Mouse (Mus musculus): ENCODE measurements around the gene Efcab2. TPM values are rescaled to one million over a fixed set of nuclear protein-coding genes. Genes with fewer than 3 reads are reported as not detected.

The Efcab2 gene
- polyA plus RNA-seq, 1 experiment from 2014 or later = 3.5 TPM

DNA sequence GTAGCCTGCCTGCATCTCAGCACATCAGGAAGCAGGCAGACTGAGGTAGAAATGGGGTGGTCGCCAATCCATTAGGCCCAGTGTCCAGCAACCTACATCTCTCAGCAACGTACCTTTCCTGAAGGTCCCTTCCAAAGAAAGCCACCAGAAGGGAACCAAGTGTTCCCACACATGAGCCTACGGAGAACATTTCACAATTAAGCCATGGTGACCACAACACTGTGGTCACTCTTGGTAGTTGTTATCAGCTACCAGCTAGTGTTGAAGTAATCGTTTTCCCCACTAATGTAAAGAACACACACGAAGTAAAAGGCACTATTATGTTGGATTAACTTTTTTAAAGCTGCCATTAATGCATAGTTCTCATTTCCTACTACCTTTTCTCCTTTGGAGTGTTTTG lies 85.8 kb downstream of the Efcab2 start:
- Histone ChIP-seq H3K4me1 (no peaks in the 10 kb centered on the region), H3K9ac (no peak overlapping the region), H3K4me3 (no peak overlapping the region), H3K4me2 (no peak overlapping the region), H3K36me3 (no peaks in the 10 kb centered on the region), H3K9me3 (no peaks in the 10 kb centered on the region), H3K27ac (no peak overlapping the region), H3K27me3 (no peaks in the 10 kb centered on the region)
- no peak for ATAC-seq (ENCODE audit: insufficient number of reproducible peaks, low FRiP score, low TSS enrichment, low read depth)
- 84% methylated on average over 5 of the region's 5 CpGs for WGBS

- ATAC-seq (ENCODE audit: insufficient number of reproducible peaks, low FRiP score, low TSS enrichment, low read depth) = no peak
- Histone ChIP-seq H3K4me3 (no peak overlapping the region), H3K4me2 (no peak overlapping the region), H3K9ac (no peak overlapping the region), H3K27ac (no peak overlapping the region), H3K36me3 (no peaks in the 10 kb centered on the region), H3K9me3 (no peaks in the 10 kb centered on the region), H3K27me3 (no peaks in the 10 kb centered on the region), H3K4me1 (no peaks in the 10 kb centered on the region)
- WGBS = 66% methylated on average over 2 of the region's 2 CpGs
These were observed 86.6 kb downstream of the Efcab2 start for GRCm38 (mm10) chr1:178492493-178492892.

- Histone ChIP-seq H3K27ac (no peak overlapping the region), H3K4me2 (no peak overlapping the region), H3K27me3 (no peaks in the 10 kb centered on the region), H3K9me3 (no peaks in the 10 kb centered on the region), H3K9ac (no peak overlapping the region), H3K4me3 (no peak overlapping the region), H3K4me1 (no peaks in the 10 kb centered on the region), H3K36me3 (no peaks in the 10 kb centered on the region)
- no peak for ATAC-seq (ENCODE audit: insufficient number of reproducible peaks, low FRiP score, low TSS enrichment, low read depth)
- WGBS = 75% methylated on average over 2 of the region's 2 CpGs
These were observed 90.3 kb downstream of the Efcab2 start for GRCm38 (mm10) chr1:178496186-178496585.

DNA sequence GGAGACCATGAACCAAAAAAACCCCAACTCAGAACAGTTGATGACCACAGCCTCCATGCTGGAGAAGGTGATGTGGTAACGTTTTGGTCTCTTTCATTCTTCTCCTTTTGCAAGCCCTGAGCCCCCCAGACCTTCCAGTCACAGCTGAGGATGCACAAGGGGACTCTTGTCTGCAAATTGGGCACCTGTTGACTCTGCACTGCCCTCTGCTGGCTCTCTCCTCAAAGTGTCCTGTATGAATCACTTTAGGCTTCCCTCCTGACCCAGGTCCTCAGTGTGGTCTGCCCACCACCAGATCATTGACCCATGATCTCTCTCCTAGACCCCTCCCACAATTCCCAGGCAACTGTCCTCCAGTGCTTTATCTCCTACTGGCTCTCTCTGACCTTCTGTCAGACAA lies 91.0 kb downstream of the Efcab2 start:
- H3K4me2 ChIP-seq = no peak overlapping the region
- H3K27ac ChIP-seq = no peak overlapping the region
- no peaks in the 10 kb centered on the region for H3K36me3 ChIP-seq
- no peaks in the 10 kb centered on the region for H3K27me3 ChIP-seq
- H3K9me3 ChIP-seq = no peaks in the 10 kb centered on the region
- no peak overlapping the region for H3K9ac ChIP-seq
- H3K4me3 ChIP-seq = no peak overlapping the region
- ATAC-seq (ENCODE audit: insufficient number of reproducible peaks, low FRiP score, low TSS enrichment, low read depth) = no peak
- WGBS = 42% methylated on average over 1 of the region's 1 CpGs
- no peaks in the 10 kb centered on the region for H3K4me1 ChIP-seq

DNA sequence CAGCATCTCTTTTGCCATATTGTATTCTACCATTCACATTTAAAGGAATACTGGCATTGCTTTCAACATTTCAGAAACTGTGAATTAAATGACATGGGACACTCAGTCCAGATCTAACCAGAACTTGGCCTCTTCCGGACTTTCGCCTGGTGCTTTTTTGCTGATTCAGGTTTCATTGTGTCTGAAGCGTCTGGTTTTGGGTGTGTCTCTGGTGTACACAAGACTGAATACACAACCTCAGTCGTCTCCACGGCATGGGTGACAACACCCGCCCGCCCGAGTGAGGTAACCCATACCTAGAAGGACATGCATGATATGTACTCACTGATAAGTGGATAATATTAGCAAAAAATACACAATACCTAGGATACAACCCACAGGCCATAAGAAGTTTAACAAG lies 101.1 kb downstream of the Efcab2 start:
- Histone ChIP-seq H3K4me1 (no peaks in the 10 kb centered on the region), H3K9me3 (no peaks in the 10 kb centered on the region), H3K9ac (no peak overlapping the region), H3K27ac (no peak overlapping the region), H3K36me3 (no peaks in the 10 kb centered on the region), H3K27me3 (no peaks in the 10 kb centered on the region), H3K4me2 (no peak overlapping the region), H3K4me3 (no peak overlapping the region)
- no peak for ATAC-seq (ENCODE audit: insufficient number of reproducible peaks, low FRiP score, low TSS enrichment, low read depth)
- 86% methylated on average over 8 of the region's 8 CpGs for WGBS

DNA sequence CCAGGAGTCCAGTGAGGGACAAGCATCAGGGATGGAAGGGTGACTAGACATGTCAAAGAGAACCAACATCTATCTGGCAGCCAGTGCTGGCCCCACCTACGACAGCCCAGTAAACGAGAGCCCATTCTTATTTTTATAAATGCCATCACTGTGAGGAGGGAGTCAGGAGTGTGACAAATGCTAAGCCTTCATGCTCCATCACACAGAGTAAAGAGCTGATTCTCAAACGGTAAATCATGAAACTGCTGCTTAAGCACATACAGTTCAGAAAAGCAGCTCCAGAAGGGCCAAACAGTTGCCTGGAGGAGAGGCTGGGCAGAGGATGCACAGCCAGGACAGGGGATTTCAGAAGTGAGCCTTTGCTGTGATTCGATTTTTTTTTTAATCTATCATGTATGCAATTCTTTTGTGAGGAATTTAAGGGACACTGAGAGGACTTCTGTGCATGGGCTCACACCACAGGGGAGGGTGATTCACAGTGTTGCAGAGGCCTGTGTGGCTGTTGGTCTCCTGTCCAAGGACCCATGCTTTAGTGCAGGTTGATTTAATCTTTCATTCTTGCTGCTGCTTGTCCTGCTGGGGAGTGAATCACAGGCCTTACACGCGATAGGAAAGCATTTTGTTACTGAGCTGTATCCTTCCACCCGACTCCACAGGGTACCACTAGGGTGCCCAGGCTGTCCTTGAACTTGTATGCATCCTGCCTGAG lies 106.6 kb downstream of the Efcab2 start:
- Histone ChIP-seq H3K9me3 (no peaks in the 10 kb centered on the region), H3K27ac (no peak overlapping the region), H3K9ac (no peak overlapping the region), H3K4me1 (no peaks in the 10 kb centered on the region), H3K27me3 (no peaks in the 10 kb centered on the region), H3K4me3 (no peak overlapping the region), H3K4me2 (no peak overlapping the region), H3K36me3 (no peaks in the 10 kb centered on the region)
- no peak for ATAC-seq (ENCODE audit: insufficient number of reproducible peaks, low FRiP score, low TSS enrichment, low read depth)
- 63% methylated on average over 7 of the region's 7 CpGs for WGBS

DNA sequence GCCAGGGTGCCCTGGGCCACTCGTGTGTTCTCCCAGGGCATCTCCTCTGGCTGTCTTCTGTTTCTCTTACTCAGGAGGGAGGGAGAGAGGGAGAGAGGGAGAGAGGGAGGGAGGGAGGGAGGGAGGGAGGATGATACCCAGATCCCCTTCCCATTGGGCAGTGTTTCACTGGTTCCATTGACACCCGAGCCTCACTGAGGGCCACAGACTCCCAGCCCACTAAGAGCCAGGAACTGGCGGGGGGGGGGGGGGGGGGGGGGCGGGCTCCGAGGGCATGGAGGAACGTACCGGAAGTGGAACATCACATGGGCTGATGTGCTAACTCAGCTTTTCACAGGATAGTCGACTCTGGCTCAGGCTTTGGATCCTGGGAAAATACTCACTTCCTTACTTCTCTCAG lies 108.1 kb downstream of the Efcab2 start:
- no peaks in the 10 kb centered on the region for H3K36me3 ChIP-seq
- no peak for ATAC-seq (ENCODE audit: insufficient number of reproducible peaks, low FRiP score, low TSS enrichment, low read depth)
- H3K9me3 ChIP-seq = no peaks in the 10 kb centered on the region
- 28% methylated on average over 5 of the region's 8 CpGs for WGBS
- H3K4me3 ChIP-seq = no peak overlapping the region
- no peaks in the 10 kb centered on the region for H3K4me1 ChIP-seq
- no peak overlapping the region for H3K27ac ChIP-seq
- no peak overlapping the region for H3K4me2 ChIP-seq
- no peaks in the 10 kb centered on the region for H3K27me3 ChIP-seq
- no peak overlapping the region for H3K9ac ChIP-seq

DNA sequence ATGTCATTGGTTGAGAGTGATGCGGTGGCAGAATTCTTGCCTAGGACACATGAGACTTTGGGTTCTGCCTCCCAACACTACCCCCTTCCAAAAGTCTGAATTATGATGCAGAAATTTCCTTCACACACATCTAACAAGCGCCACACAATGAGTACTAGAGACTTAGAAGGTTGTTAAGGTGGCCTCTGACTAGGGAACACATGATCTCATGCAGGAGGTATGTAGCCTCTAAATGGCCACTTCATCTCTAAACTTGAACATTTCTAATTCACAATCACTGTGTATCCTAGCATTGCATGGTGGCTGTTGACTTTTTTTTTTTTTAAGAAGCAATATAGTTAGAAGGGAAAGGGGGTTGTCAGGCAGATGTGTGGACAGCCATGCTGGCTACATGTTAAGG lies 110.0 kb downstream of the Efcab2 start:
- no peak overlapping the region for H3K4me3 ChIP-seq
- H3K4me1 ChIP-seq = no peaks in the 10 kb centered on the region
- no peaks in the 10 kb centered on the region for H3K9me3 ChIP-seq
- H3K4me2 ChIP-seq = no peak overlapping the region
- no peak overlapping the region for H3K9ac ChIP-seq
- H3K36me3 ChIP-seq = no peaks in the 10 kb centered on the region
- H3K27me3 ChIP-seq = no peaks in the 10 kb centered on the region
- no peak overlapping the region for H3K27ac ChIP-seq
- 75% methylated on average over 2 of the region's 2 CpGs for WGBS
- no peak for ATAC-seq (ENCODE audit: insufficient number of reproducible peaks, low FRiP score, low TSS enrichment, low read depth)

DNA sequence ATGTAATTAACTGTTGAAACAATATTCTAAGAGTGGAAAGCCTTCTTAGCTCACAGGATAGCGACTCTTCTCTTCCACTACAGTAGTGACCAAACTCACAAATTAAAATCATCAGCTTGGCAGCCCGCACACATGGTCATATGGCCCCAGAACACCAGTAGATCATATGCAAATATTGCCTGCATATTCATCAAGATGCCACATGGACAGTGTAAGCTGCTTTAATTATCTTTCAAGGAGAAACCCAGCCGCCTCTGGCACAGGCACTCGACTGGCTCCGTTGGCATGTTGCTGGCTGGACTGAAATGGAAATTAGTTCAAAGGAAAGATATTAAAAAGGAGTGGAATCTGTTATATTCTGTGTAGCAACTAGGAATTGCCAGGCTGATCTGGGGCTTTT lies 116.5 kb downstream of the Efcab2 start:
- Histone ChIP-seq H3K9me3 (no peaks in the 10 kb centered on the region), H3K9ac (no peak overlapping the region), H3K27me3 (no peaks in the 10 kb centered on the region), H3K4me2 (no peak overlapping the region), H3K36me3 (no peaks in the 10 kb centered on the region), H3K27ac (no peak overlapping the region), H3K4me3 (no peak overlapping the region), H3K4me1 (peaks cover 3% of the 10 kb centered on the region)
- ATAC-seq (ENCODE audit: insufficient number of reproducible peaks, low FRiP score, low TSS enrichment, low read depth) = no peak
- WGBS = 62% methylated on average over 5 of the region's 5 CpGs

DNA sequence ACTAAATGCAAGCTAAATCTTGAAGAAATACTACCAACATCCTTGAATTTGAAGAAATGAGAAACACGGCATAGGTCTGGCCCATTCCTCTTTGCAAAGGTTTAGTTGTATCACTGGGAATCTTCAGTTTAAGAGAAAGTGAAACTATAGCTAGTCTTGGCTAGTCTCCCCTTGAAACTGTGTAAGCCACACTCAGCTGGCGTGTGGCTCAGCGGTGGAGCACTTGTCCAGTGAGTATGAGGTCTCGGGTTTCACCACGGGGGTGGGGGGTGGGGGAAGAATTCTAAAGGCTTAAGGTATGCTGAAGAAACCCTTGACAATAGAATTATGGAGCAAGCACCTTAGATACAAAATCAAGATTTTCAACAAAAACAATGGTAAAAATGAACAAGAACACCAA lies 117.3 kb downstream of the Efcab2 start:
- Histone ChIP-seq H3K27me3 (no peaks in the 10 kb centered on the region), H3K4me1 (peaks cover 10% of the 10 kb centered on the region), H3K36me3 (no peaks in the 10 kb centered on the region), H3K4me3 (no peak overlapping the region), H3K27ac (no peak overlapping the region), H3K9me3 (no peaks in the 10 kb centered on the region), H3K9ac (no peak overlapping the region), H3K4me2 (no peak overlapping the region)
- ATAC-seq (ENCODE audit: insufficient number of reproducible peaks, low FRiP score, low TSS enrichment, low read depth) = no peak
- WGBS = 29% methylated on average over 5 of the region's 5 CpGs

GRCm38 (mm10) chr1:178527185-178527546 lies 121.3 kb downstream of the Efcab2 start:
- H3K4me1 ChIP-seq = peaks cover 43% of the 10 kb centered on the region
- peak overlapping the region; percentile 61 for H3K4me3 ChIP-seq
- 0 out of 2 replicates have a peak overlapping the region, but pooled peaks have one; percentile 72 for H3K9ac ChIP-seq
- H3K27me3 ChIP-seq = peaks cover 11% of the 10 kb centered on the region
- peak overlapping the region; percentile 100 for H3K4me2 ChIP-seq
- 0 out of 2 replicates have a peak overlapping the region, but pooled peaks have one; percentile 22 for H3K27ac ChIP-seq
- no peak for ATAC-seq (ENCODE audit: insufficient number of reproducible peaks, low FRiP score, low TSS enrichment, low read depth)
- under 1% methylated on average over 21 of the region's 21 CpGs for WGBS
- no peaks in the 10 kb centered on the region for H3K9me3 ChIP-seq
- no peaks in the 10 kb centered on the region for H3K36me3 ChIP-seq

DNA sequence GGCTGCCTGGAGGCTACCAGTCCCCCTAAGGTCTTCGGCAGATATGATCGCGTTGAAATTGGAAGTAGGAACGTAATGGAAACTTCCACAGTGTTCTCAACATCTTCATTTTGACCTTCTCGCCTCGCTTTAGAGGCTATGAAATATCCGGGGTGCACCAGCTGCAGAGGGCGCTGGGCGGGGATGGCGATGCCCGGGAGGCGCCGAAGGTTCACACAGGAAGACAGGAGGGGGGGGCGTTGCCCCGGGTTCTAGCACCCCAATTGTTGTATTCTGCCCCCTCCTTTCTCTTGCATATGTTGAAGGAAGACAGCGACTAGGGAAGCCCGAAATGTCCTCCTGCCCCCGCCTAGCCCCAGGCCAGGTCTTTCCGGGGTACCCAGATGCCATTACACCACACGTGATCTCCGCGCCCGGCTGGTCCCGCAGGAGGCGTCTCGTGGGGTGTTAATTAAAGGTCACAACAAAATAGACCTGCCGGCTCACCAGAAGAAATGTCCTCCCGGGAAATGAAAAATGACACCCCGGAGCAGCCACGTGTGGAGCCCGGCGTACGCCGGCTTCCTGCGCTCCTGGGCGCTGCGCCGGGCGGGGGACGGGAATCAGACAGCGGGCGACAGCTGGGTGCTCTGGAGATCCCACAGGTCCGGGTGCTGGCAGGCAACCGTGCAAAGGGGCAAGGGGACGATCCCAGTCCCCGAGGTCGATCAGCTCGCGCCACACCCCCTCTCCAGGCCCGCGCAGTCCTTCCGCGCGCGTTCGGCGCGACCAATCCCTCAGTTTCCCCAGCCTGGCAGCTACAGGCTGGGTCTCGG lies 121.9 kb downstream of the Efcab2 start:
- Histone ChIP-seq H3K9ac (peak overlapping the region; percentile 72), H3K9me3 (no peaks in the 10 kb centered on the region), H3K27me3 (peaks cover 16% of the 10 kb centered on the region), H3K36me3 (no peaks in the 10 kb centered on the region), H3K4me1 (peaks cover 44% of the 10 kb centered on the region), H3K4me3 (peak overlapping the region; percentile 61), H3K27ac (peak overlapping the region; percentile 80), H3K4me2 (peak overlapping the region; percentile 100)
- WGBS = 0% methylated on average over 54 of the region's 59 CpGs
- ATAC-seq (ENCODE audit: insufficient number of reproducible peaks, low FRiP score, low TSS enrichment, low read depth) = no peak
